Mouse (Mus musculus) left cerebral cortex, adult 11 months (tissue): ENCODE measurements around the gene Cs.
"Not testable (repeated sequence)": the region's sequence is repeated elsewhere in the genome, so short reads cannot be mapped to it uniquely, and the experiment has no call there.

Source experiments
- DNase-seq: peaks from one replicate; pipeline ENCODE4 v3.0.0; 2022; ENCODE audit warnings: low spot score

The Cs gene

GRCm38 (mm10) chr10:128332358-128333249 lies 4.9 kb upstream of the Cs start:
- DNase-seq = not testable (repeated sequence)

DNA sequence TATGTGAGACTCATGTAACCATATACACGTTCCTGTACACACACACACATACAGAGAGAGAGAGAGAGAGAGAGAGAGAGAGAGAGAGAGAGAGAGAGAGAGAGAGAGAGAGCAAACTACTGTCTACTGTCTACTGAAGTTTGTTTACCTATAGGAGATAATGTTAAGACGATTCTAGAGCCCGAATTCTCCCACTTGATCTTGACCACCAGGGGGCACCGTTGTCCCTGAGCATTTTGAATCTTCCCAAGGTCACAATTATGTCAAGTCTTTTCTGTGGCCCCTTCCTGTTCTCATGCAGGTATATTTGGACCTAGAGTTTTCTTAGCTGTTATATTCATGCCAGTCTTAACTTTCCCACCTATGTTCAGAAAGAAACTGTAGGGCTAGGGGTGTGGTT lies 2.0 kb upstream of the Cs start:
- DNase-seq = no peak

- DNase-seq = no peak
These were observed 1.3 kb upstream of the Cs start for GRCm38 (mm10) chr10:128336195-128336594.

- no peak for DNase-seq
These were observed 937 bp upstream of the Cs start for GRCm38 (mm10) chr10:128336597-128336996.

GRCm38 (mm10) chr10:128338415-128338814 lies 881 bp downstream of the Cs start:
- DNase-seq = no peak

DNA sequence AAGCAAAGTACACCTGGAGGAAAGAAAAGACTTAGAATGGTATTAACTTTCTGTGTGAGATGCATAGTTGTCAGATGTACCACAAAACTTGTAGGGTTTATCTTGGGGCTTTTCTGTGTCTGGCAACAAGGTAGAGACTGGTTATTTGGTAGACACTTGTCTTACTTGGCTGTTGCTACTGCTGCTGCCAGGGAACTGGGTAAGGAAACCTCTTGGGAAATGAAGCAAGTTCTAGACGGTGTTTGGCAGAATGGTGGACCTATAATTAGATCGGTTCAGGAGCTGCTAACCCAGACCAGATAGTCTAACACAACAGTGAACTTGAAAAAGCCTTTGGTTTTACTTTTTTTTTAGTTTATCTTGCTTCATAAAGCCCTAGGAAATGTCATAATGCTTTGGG lies 1.4 kb downstream of the Cs start:
- no peak for DNase-seq

- no peak for DNase-seq
These were observed 2.7 kb downstream of the Cs start for GRCm38 (mm10) chr10:128340257-128340656.

DNA sequence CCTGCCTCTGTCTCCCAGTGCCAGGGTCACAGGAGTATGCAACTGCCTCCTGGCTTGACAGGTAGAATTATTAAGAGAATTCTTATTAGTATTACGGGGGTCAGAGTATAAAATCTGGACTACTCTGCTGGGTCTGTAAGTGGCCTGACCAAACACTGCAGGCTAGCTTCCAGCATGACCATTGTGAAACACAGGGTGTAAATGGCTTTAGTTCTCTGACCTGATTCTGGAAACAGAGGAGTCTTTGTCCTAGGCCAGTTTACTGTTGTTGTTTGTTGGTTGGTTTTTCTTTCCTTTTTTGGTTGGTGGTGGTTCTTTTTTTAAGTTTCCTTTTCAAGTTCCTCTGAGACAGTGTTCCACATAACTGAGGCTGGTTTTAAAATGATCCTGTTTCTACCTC lies 5.9 kb downstream of the Cs start:
- DNase-seq = no peak

GRCm38 (mm10) chr10:128344568-128345275 lies 7.2 kb downstream of the Cs start:
- DNase-seq = no peak

DNA sequence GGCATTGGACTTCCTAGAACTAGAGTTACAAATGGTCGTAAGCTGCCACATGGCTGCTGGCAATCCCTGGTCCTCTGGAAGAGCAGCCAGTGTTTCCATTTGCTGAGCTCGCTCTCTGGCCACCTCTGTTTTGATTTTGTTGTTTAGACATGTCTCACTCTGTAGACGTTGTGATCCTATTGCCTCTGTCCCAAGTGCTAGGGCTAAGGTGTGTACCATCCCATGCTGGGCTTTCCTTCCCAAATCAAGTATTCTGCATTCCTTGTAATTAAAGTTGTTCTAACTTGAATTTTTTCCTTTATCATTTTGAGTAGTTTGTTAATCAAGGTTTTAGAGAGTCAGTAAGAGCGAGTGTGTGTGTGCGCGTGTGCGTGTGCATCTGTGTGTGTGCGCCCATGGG lies 10.0 kb downstream of the Cs start:
- DNase-seq = no peak

DNA sequence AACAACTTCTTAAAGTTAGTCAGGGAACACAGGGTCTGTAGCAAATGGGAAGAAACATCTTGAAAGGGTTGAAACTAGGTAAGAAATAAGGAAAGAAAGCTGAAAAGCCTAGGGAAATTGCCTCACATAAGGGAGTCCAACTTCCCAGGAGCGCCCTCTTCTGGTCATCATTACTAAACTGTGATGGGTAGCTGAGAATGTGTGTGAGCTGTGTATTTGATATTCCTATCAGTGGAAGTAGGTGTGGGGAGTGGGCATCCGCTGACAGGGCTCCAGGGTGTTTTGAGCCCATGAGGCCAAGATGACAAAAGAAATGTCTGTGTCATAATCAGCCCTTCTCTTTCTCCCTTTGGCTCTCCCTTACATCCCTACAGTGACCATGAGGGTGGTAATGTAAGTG lies 21.3 kb downstream of the Cs start:
- no peak for DNase-seq

DNA sequence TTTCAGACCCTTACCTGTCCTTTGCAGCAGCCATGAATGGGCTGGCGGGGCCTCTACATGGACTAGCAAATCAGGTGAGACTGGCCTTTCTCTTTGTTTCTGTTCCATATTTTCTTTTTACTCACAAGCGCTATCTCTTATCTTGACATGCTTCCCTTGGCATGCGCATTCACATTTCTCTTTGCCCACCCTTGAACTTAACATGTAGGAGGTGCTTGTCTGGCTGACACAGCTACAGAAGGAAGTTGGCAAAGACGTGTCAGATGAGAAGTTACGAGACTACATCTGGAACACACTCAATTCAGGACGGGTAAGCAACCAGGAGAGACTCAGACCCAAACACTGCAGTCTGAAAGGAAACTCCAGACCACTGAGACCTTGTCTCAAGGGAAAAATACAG lies 21.7 kb downstream of the Cs start:
- no peak for DNase-seq

- DNase-seq = no peak
These were observed 24.3 kb downstream of the Cs start for GRCm38 (mm10) chr10:128361836-128362235.

DNA sequence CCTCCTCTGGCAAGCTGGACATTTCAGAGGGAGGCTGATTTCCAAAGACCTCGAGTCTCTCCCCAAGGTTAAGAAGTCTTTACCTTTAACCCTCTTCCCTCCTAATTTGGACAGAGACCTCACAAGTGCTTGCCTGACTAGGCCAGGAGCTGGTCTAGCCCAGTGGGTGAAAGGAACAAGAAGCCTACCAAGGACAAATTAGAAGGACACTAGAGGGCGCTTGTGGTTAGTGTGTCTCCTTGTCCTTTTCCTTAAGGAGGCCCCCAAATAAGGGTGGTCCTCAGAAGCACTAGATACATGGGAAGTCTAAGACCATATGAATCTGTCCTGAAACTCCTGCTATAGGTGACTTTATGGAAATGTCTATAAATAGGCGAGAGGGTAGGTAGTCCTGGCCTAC lies 25.0 kb downstream of the Cs start:
- no peak for DNase-seq

DNA sequence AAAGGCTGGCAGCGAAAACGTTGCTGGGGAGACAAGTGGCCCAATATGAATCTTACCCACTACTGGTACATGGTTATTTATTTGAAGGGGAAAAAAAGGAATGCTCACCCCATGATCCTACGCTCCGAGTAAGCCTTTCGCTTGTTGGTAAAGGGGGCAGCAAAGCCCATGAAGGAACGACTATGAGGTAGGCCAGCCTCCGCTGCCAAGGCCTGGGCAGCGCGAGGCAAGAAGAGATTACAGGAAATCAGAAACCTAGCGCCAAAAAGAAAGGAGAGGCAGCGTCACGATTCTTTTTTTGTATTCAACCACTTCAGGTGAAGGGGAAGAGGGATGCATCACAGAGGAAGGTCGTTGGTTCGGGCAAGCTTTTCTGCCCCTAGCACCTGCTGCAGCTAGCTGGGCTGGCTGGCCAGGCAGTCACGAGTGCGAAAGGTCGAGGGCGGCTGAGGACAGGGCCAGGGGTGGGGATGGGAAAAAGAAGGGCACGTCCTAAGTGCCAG lies 30.4 kb downstream of the Cs start:
- DNase-seq = no peak

GRCm38 (mm10) chr10:128368402-128369217 lies 31.1 kb downstream of the Cs start, which contains the start of gene Coq10a:
TSS of gene Coq10a (minus strand) at chr10:128368997.
- peak; percentile 91 for DNase-seq

DNA sequence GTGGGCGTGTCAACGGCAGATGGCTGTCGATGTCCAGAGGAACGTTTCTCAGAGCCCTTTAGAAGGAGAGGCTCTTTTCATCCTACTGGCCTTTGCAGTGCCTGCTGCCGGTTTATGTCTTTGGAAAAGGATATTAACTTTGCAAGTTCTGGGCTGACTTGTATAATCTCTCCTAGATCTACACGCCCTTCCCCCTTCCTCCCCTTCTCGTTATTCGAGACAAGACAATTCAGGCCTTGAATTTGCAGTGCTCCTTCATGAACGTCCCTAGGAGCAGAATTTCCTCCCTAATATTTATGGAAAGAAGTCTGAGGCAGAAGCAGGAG lies 31.6 kb downstream of the Cs start:
- no peak for DNase-seq

DNA sequence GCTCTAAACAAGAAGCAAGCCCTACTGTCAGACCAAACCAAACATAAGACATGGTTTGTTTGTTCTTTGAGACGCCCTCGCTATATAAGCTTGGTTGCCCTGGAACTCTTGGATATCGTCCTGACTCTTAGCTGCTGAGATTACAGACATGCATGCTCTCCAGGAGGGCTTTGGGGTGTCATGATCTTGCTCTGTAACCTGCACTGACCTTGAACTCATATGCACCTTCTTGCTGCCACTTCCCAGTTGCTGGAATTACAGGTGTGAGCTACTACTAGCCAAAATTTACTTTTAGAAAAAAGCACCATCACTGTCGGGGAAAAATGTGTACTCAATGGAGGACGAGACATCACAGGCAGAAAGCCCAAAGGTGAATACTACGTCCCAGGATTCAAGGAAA lies 32.1 kb downstream of the Cs start:
- DNase-seq = no peak

GRCm38 (mm10) chr10:128370021-128370420 lies 32.5 kb downstream of the Cs start:
- no peak for DNase-seq

DNA sequence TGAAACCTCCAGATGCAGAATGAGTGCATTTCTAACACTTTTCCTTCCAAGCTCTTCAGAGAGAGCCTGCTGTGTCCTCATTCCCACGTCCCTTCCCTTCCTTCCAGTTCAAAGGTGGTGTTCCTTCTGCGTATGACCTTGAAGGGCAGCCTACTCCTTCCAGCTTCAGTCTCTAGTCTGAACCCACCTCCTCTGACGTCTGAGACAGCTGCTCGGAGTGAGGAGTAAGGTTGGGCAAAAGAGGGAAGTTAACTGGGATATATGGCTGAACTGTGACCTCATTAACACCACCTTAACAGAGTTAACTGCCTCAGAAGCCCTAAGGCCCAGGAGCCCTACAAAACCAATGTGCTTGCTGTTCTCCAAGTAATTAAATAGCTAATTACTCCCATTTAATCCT lies 33.1 kb downstream of the Cs start:
- DNase-seq = no peak

DNA sequence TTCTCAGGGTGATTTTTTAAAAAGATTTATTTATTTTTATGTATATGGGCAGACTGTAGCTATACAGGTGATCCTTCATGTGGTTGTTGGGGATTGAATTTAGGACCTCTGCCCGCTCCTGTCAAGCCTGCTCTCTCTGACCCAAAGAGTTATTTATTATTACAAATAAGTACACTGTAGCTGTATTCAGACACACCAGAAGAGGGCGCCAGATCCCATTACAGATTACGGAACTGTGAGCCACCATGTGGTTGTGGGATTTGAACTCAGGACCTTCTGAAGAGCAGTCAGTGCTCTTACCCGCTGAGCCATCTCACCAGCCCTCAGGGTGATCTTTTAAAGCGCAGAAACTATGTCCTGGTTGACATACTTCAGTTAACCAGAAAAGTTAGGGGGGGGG lies 34.6 kb downstream of the Cs start:
- DNase-seq = no peak

- DNase-seq = no peak
These were observed 35.6 kb downstream of the Cs start for GRCm38 (mm10) chr10:128372989-128373748.
